Mouse (Mus musculus): ENCODE measurements around the gene Atp8a2.

DNA sequence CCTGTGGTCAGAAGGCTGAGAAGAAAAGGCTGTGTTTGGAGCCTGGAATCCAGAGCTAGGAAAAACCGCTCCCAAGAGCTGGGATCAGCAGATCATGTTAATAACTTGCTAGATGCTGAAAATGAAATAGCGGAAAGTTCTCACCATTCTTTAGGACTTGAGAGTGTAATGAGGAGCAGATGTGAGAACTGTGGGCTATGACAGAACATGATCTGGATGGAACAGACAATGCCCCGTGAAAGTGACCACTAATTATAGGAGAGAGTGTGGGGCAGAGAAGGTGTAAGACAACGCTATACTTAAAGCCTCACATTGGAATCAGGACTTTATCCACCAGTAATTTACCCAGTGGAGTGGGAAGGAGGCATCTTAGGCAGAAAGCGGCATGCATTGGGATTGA lies 455.2 kb downstream of the Atp8a2 start:
- TF ChIP-seq CTCF (IDR thresholded peaks at IDR 0.05; ENCODE audit: low read depth, low read length) (no peak), POLR2A (IDR thresholded peaks at IDR 0.05; ENCODE audit: borderline replicate concordance, low read depth, low read length) (no peak)
